28 mouse cellular contexts compared by ENCODE assay signal in the genomic region with DNA sequence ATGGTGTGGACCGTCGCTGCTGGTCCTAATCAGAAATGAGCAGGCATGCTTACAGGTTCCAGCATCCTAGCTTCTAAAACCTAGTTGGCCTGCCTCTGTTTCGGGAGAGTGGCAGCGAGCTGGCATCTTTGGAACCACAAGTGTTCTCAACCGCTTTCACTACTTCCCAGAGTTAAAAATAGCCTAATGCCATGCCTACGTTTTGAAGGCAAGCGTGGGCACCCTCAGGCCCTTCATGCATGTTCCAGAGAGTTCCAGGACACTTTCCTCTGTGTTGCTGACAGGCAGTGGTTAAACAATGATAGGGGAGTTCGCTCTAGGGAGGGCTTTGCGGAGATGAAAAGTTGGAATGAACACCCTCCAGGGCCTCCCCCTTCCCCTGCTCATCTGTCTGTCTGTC.
DNase-seq lines count a peak whose midpoint lies in the region; ATAC-seq and TF ChIP-seq lines count a peak whose summit lies in the region.
"Had no signal": no experiment of that assay in that cellular context is flagged by ENCODE, and none has a peak within 500 bp of the region (broad histone marks: within the 10 kb centered on the region; RNA-seq: fewer than 3 reads in every experiment).

No protein-coding gene starts in this region.

- peak; percentile 13 to 20 for DNase-seq in heart, adult 2 months
- no peak for DNase-seq in heart, postnatal 14 days
- no peak for DNase-seq in hindbrain, embryonic 11.5 days (ENCODE audit: low spot score)
- DNase-seq in heart, postnatal 36 days = peak; percentile 5 to 6
- DNase-seq in thymus, postnatal 10 days (ENCODE audit: low spot score in 2 of 2) = no peak
- no peak for DNase-seq in gastrocnemius, adult 2 months
- DNase-seq: adrenal gland, adult 2 months; adrenal gland, postnatal 14 days; cerebellum, adult 11-12 months; cerebellum, adult 8-10 months; cerebellum, postnatal 10 days; cerebellum, postnatal 36 days; embryo, embryonic 11 days; gastrocnemius, postnatal 10 days; gastrocnemius, postnatal 36 days; kidney, adult 18-20 months had no signal

- H3K27me3 ChIP-seq in heart, adult 2 months (ENCODE audit: control insufficient read depth, insufficient read depth, low read length) = no peaks in the 10 kb centered on the region
- H3K27me3 ChIP-seq in hindbrain, embryonic 13.5 days = no peaks in the 10 kb centered on the region
- no peaks in the 10 kb centered on the region for H3K27me3 ChIP-seq in hindbrain, embryonic 11.5 days (ENCODE audit: control insufficient read depth, insufficient read depth, low read length)
- H3K27me3 ChIP-seq: embryonic facial prominence, embryonic 13.5 days; forebrain, embryonic 12.5 days; forebrain, embryonic 15.5 days; heart, embryonic 15.5 days had no signal

- no peaks in the 10 kb centered on the region; the same call in 1 of the 2 replicates for H3K4me1 ChIP-seq in heart, adult 2 months (ENCODE audit: control insufficient read depth, insufficient read depth, low read length)
- peaks cover 11% of the 10 kb centered on the region; the same call in 1 of the 2 replicates for H3K4me1 ChIP-seq in hindbrain, embryonic 13.5 days (replicated peaks)
- no peaks in the 10 kb centered on the region for H3K4me1 ChIP-seq in hindbrain, embryonic 11.5 days (replicated peaks; ENCODE audit: control insufficient read depth, insufficient read depth, low read length)
- H3K4me1 ChIP-seq: embryonic facial prominence, embryonic 10.5 days; forebrain, embryonic 15.5 days had no signal

- peak overlapping the region; percentile 17; the same call in 1 of the 2 replicates for H3K27ac ChIP-seq in heart, adult 2 months
- peak overlapping the region; percentile 49 for H3K27ac ChIP-seq in hindbrain, embryonic 13.5 days
- no peak overlapping the region for H3K27ac ChIP-seq in hindbrain, embryonic 11.5 days (ENCODE audit: low read depth, low read length)
- no peak overlapping the region for H3K27ac ChIP-seq in gastrocnemius, adult 2 months
- H3K27ac ChIP-seq: embryonic facial prominence, embryonic 10.5 days; embryonic facial prominence, embryonic 13.5 days; forebrain, embryonic 12.5 days; forebrain, embryonic 15.5 days; heart, embryonic 15.5 days; hindbrain, embryonic 14.5 days; hindbrain, postnatal 0 days had no signal

- no peaks in the 10 kb centered on the region for H3K79me2 ChIP-seq in heart, adult 2 months (replicated peaks; ENCODE audit: control insufficient read depth, insufficient read depth, low read length)

- TF ChIP-seq POLR2A in heart, adult 2 months (IDR thresholded peaks at IDR 0.05; ENCODE audit: insufficient read depth, low read depth, low read length) = no peak

- no peaks in the 10 kb centered on the region for H3K9me3 ChIP-seq in hindbrain, embryonic 13.5 days
- H3K9me3 ChIP-seq in hindbrain, embryonic 11.5 days (ENCODE audit: control insufficient read depth, low read length) = no peaks in the 10 kb centered on the region
- H3K9me3 ChIP-seq: embryonic facial prominence, embryonic 10.5 days; embryonic facial prominence, embryonic 13.5 days; forebrain, embryonic 12.5 days; forebrain, embryonic 15.5 days; heart, embryonic 15.5 days had no signal

- intact Hi-C loops in heart, adult 2 months (cut with DNase I) = loop anchor here (10.0 kb wide), 1 partner anchor 88 kb away; no protein-coding TSS in a partner anchor
- intact Hi-C loops in heart, postnatal 14 days (cut with DNase I) = no loop called here
- intact Hi-C loops in heart, postnatal 36 days (cut with DNase I) = no loop called here
- intact Hi-C loops in gastrocnemius, adult 2 months (cut with DNase I) = no loop called here

- no peak for TF ChIP-seq CTCF in heart, adult 2 months (IDR thresholded peaks at IDR 0.05)
- no peak for TF ChIP-seq CTCF in gastrocnemius, adult 2 months (IDR thresholded peaks at IDR 0.05)

- TF ChIP-seq EP300 in heart, adult 2 months (IDR thresholded peaks at IDR 0.05; ENCODE audit: insufficient read depth, low read depth, low read length) = no peak

- WGBS in heart, adult 2 months = 55% methylated on average over 9 of the region's 9 CpGs
- WGBS in hindbrain, embryonic 13.5 days = 82% methylated on average over 9 of the region's 9 CpGs
- WGBS in hindbrain, embryonic 11.5 days = 87% methylated on average over 9 of the region's 9 CpGs

- no peak overlapping the region for H3K4me2 ChIP-seq in hindbrain, embryonic 13.5 days
- no peak overlapping the region for H3K4me2 ChIP-seq in hindbrain, embryonic 11.5 days (replicated peaks; ENCODE audit: low read depth, low read length)
- H3K4me2 ChIP-seq: embryonic facial prominence, embryonic 13.5 days; forebrain, embryonic 12.5 days; forebrain, embryonic 15.5 days; heart, embryonic 15.5 days; hindbrain, embryonic 14.5 days had no signal

- H3K4me3 ChIP-seq in heart, adult 2 months = no peak overlapping the region
- H3K4me3 ChIP-seq in hindbrain, embryonic 13.5 days = no peak overlapping the region
- no peak overlapping the region for H3K4me3 ChIP-seq in hindbrain, embryonic 11.5 days (ENCODE audit: low read depth, low read length)
- no peak overlapping the region for H3K4me3 ChIP-seq in gastrocnemius, adult 2 months
- H3K4me3 ChIP-seq: embryonic facial prominence, embryonic 10.5 days; embryonic facial prominence, embryonic 13.5 days; erythroblast, embryonic 14.5 days; forebrain, embryonic 12.5 days; forebrain, embryonic 15.5 days; heart, embryonic 15.5 days had no signal

- H3K9ac ChIP-seq in heart, adult 2 months (ENCODE audit: low read depth, low read length) = no peak overlapping the region
- H3K9ac ChIP-seq in hindbrain, embryonic 13.5 days = no peak overlapping the region
- no peak overlapping the region for H3K9ac ChIP-seq in hindbrain, embryonic 11.5 days (ENCODE audit: low read depth, low read length)
- H3K9ac ChIP-seq: embryonic facial prominence, embryonic 13.5 days; forebrain, embryonic 12.5 days; forebrain, embryonic 15.5 days; heart, embryonic 15.5 days; hindbrain, embryonic 14.5 days had no signal

- no peak for ATAC-seq in hindbrain, embryonic 13.5 days (ENCODE audit: low FRiP score)
- ATAC-seq in hindbrain, embryonic 11.5 days (ENCODE audit: low FRiP score) = no peak
- ATAC-seq: CD4-positive, CD25-positive, alpha-beta regulatory T cell, adult 4 months; forebrain, embryonic 15.5 days; hindbrain, postnatal 0 days; inflammation-experienced regulatory T-cells, adult 6 months; intestine, embryonic 16.5 days had no signal

- H3K36me3 ChIP-seq in heart, adult 2 months (ENCODE audit: control insufficient read depth, insufficient read depth, low read length) = no peaks in the 10 kb centered on the region
- H3K36me3 ChIP-seq in hindbrain, embryonic 13.5 days = peaks cover 6% of the 10 kb centered on the region; the same call in 1 of the 2 replicates
- H3K36me3 ChIP-seq in hindbrain, embryonic 11.5 days (ENCODE audit: control insufficient read depth, insufficient read depth, low read length) = no peaks in the 10 kb centered on the region
- H3K36me3 ChIP-seq: embryonic facial prominence, embryonic 10.5 days; embryonic facial prominence, embryonic 13.5 days; forebrain, embryonic 12.5 days; forebrain, embryonic 15.5 days; heart, embryonic 15.5 days had no signal

Comparison
In these comparisons a context has a peak if more than half of its experiments do, and no peak if none do; other contexts are left out.
1. DNase-seq: peak in heart, adult 2 months (2 of 2) and heart, postnatal 36 days (2 of 2); none in heart, postnatal 14 days (0 of 2), hindbrain, embryonic 11.5 days (single experiment), thymus, postnatal 10 days (0 of 2) and gastrocnemius, adult 2 months (single experiment).
2. H3K27ac ChIP-seq: peak in heart, adult 2 months (single experiment) and hindbrain, embryonic 13.5 days (single experiment); none in hindbrain, embryonic 11.5 days (single experiment) and gastrocnemius, adult 2 months (single experiment).